Mouse (Mus musculus) cortical plate, adult 2 months (tissue): ENCODE data around the gene Ddx55.

ENCODE experiments used
- CTCF ChIP-seq: fragments of 200-500 bp; IDR thresholded peaks from 2 replicates; pipeline ENCODE4 v1.5.1; 2011; ENCODE audit warnings: mild to moderate bottlenecking, control low read depth, low read length; ENCODE audit not compliant: insufficient read depth; ENCODE audit errors: extremely low read depth
- POLR2A ChIP-seq: fragments of 200-500 bp; IDR thresholded peaks from 2 replicates; pipeline ENCODE4 v1.6.1; 2011; ENCODE audit warnings: mild to moderate bottlenecking, low read length, control low read depth; ENCODE audit not compliant: insufficient read depth; ENCODE audit errors: extremely low read depth

DNA sequence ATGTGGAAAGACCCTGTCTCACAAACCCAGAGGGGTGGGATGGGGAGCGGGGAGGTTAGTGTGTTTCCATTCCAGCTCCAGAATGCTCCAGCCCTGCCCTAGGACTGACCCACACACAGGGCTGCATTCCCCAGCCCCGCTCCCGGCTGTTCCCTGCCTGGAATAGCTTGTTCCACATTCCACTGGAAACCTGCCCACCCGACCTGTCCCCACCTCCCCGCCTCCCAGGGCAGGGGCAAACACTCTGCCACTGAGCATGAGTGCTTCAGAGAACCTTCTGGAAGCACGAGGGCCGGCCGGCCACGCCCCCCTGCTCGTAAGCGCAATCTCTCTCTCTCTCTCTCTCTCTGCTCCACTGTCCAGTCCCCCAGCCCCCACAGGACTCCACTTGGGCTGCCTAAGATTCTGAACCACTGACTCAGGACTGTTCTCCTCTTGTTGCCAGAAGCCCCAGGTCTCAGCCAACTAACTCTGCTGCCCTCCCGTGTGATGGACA lies 42.9 kb upstream of the Ddx55 start:
- no peak for TF ChIP-seq CTCF
- no peak for TF ChIP-seq POLR2A
